ENCODE assay signal across 8 mouse cellular contexts in genomic region chr11:70230239-70230727, GRCm38 (mm10). TPM values are rescaled to one million over a fixed set of nuclear protein-coding genes. Genes with fewer than 3 reads are reported as not detected.
DNase-seq lines count a peak whose midpoint lies in the region; ATAC-seq and TF ChIP-seq lines count a peak whose summit lies in the region.

No protein-coding gene starts in this region.

- peak overlapping the region; percentile 54 for H3K4me2 ChIP-seq in embryonic facial prominence, embryonic 13.5 days
- peak overlapping the region; percentile 69 for H3K4me2 ChIP-seq in liver, embryonic 16.5 days (ENCODE audit: low read depth, low read length)
- H3K4me2 ChIP-seq in neural tube, embryonic 12.5 days (replicated peaks), result peak overlapping the region; percentile 54

- peak; percentile 92 for DNase-seq in CD4-positive, CD25-positive, alpha-beta regulatory T cell, adult 2 months (ENCODE audit: low read depth, low spot score)
- DNase-seq in adrenal gland, postnatal 25 days, result peak; percentile 83
- DNase-seq in heart, embryonic 10.5 days (ENCODE audit: low spot score), result peak; percentile 94
- DNase-seq in kidney, adult 9 months, result peak; percentile 81

- H3K36me3 ChIP-seq in embryonic facial prominence, embryonic 13.5 days, result peaks cover 7% of the 10 kb centered on the region
- peaks cover 9% of the 10 kb centered on the region for H3K36me3 ChIP-seq in heart, embryonic 10.5 days
- no peaks in the 10 kb centered on the region for H3K36me3 ChIP-seq in liver, embryonic 16.5 days (ENCODE audit: control insufficient read depth, insufficient read depth)
- peaks cover 9% of the 10 kb centered on the region for H3K36me3 ChIP-seq in neural tube, embryonic 12.5 days
- H3K36me3 ChIP-seq in testis, adult 2 months (ENCODE audit: control insufficient read depth, insufficient read depth, low read length), result no peaks in the 10 kb centered on the region

- H3K27me3 ChIP-seq in embryonic facial prominence, embryonic 13.5 days, result peaks cover 58% of the 10 kb centered on the region
- H3K27me3 ChIP-seq in heart, embryonic 10.5 days (ENCODE audit: insufficient read depth, poor library complexity, severe bottlenecking), result peaks cover 51% of the 10 kb centered on the region
- H3K27me3 ChIP-seq in liver, embryonic 16.5 days (ENCODE audit: control insufficient read depth, insufficient read depth, low read depth, low read length), result peaks cover 34% of the 10 kb centered on the region
- H3K27me3 ChIP-seq in neural tube, embryonic 12.5 days (replicated peaks), result peaks cover 51% of the 10 kb centered on the region
- no peaks in the 10 kb centered on the region; the same call in 1 of the 2 replicates for H3K27me3 ChIP-seq in testis, adult 2 months (ENCODE audit: control insufficient read depth, insufficient read depth, low read length)

- peak overlapping the region; percentile 45; the same call in 1 of the 2 replicates for H3K27ac ChIP-seq in embryonic facial prominence, embryonic 13.5 days
- H3K27ac ChIP-seq in heart, embryonic 10.5 days, result peak overlapping the region; percentile 83
- no peak overlapping the region for H3K27ac ChIP-seq in liver, embryonic 16.5 days (ENCODE audit: low read length)
- H3K27ac ChIP-seq in neural tube, embryonic 12.5 days, result no peak overlapping the region
- no peak overlapping the region for H3K27ac ChIP-seq in testis, adult 2 months (ENCODE audit: control insufficient read depth, insufficient read depth, low read depth, low read length)

- H3K9me3 ChIP-seq in embryonic facial prominence, embryonic 13.5 days, result no peaks in the 10 kb centered on the region
- no peaks in the 10 kb centered on the region for H3K9me3 ChIP-seq in heart, embryonic 10.5 days
- H3K9me3 ChIP-seq in liver, embryonic 16.5 days (replicated peaks; ENCODE audit: control insufficient read depth, low read length), result no peaks in the 10 kb centered on the region
- H3K9me3 ChIP-seq in neural tube, embryonic 12.5 days, result no peaks in the 10 kb centered on the region

- WGBS in embryonic facial prominence, embryonic 13.5 days, result under 1% methylated on average over 32 of the region's 32 CpGs
- 2% methylated on average over 32 of the region's 32 CpGs for WGBS in heart, embryonic 10.5 days
- under 1% methylated on average over 32 of the region's 32 CpGs for WGBS in liver, embryonic 16.5 days (ENCODE audit: insufficient replicate concordance)
- 1% methylated on average over 32 of the region's 32 CpGs for WGBS in neural tube, embryonic 12.5 days

- H3K4me3 ChIP-seq in embryonic facial prominence, embryonic 13.5 days, result peak overlapping the region; percentile 37
- peak overlapping the region; percentile 56 for H3K4me3 ChIP-seq in heart, embryonic 10.5 days
- H3K4me3 ChIP-seq in liver, embryonic 16.5 days (ENCODE audit: low read depth, low read length), result peak overlapping the region; percentile 42
- H3K4me3 ChIP-seq in neural tube, embryonic 12.5 days, result no peak overlapping the region; the same call in 1 of the 2 replicates
- H3K4me3 ChIP-seq in testis, adult 2 months (ENCODE audit: control insufficient read depth, low read depth, low read length), result peak overlapping the region; percentile 84

- ATAC-seq in embryonic facial prominence, embryonic 13.5 days (ENCODE audit: insufficient number of reproducible peaks, insufficient read depth, low FRiP score, low TSS enrichment, low read depth), result no peak
- ATAC-seq in liver, embryonic 16.5 days (ENCODE audit: low read depth), result peak; percentile 59
- ATAC-seq in neural tube, embryonic 12.5 days (ENCODE audit: low FRiP score, low read depth), result 0 out of 2 replicates have a peak, but pooled peaks have one; percentile 35

- peaks cover 57% of the 10 kb centered on the region for H3K4me1 ChIP-seq in embryonic facial prominence, embryonic 13.5 days
- H3K4me1 ChIP-seq in heart, embryonic 10.5 days, result peaks cover 78% of the 10 kb centered on the region
- H3K4me1 ChIP-seq in liver, embryonic 16.5 days (ENCODE audit: control insufficient read depth, low read depth, low read length), result peaks cover 54% of the 10 kb centered on the region
- peaks cover 37% of the 10 kb centered on the region for H3K4me1 ChIP-seq in neural tube, embryonic 12.5 days
- H3K4me1 ChIP-seq in testis, adult 2 months (ENCODE audit: control insufficient read depth, insufficient read depth, low read length), result peaks cover 45% of the 10 kb centered on the region

- TF ChIP-seq CTCF in testis, adult 2 months (IDR thresholded peaks at IDR 0.05; ENCODE audit: control insufficient read depth, insufficient read depth, insufficient replicate concordance, low read depth, low read length), result peak; percentile 96

- TF ChIP-seq POLR2A in testis, adult 2 months (IDR thresholded peaks at IDR 0.05; ENCODE audit: control insufficient read depth, low read depth, low read length), result no peak

- H3K9ac ChIP-seq in embryonic facial prominence, embryonic 13.5 days, result peak overlapping the region; percentile 40; the same call in 1 of the 2 replicates
- peak overlapping the region; percentile 35; the same call in 1 of the 2 replicates for H3K9ac ChIP-seq in liver, embryonic 16.5 days (ENCODE audit: low read depth, low read length)
- no peak overlapping the region for H3K9ac ChIP-seq in neural tube, embryonic 12.5 days

RNA-seq across cellular contexts. Expression of gene Bcl6b, which starts 0.7 kb away (rescaled TPM):
- total RNA-seq in adrenal gland, postnatal 25 days (2021), result 12.2 and 20.5 TPM in 2 replicates
- polyA plus RNA-seq in embryonic facial prominence, embryonic 13.5 days (2015; fragmentation: Nextera tagmentation; extraction: Ambion mirVana), result 11.1 and 11.3 TPM in 2 replicates
- polyA plus RNA-seq in heart, embryonic 10.5 days (2016; fragmentation: Nextera tagmentation; extraction: Ambion mirVana), result 10.7 and 15.0 TPM in 2 replicates
- 2.1 and 2.3 TPM in 2 replicates for polyA plus RNA-seq in liver, embryonic 16.5 days (2015; fragmentation: Nextera tagmentation; extraction: Ambion mirVana)
- polyA plus RNA-seq in neural tube, embryonic 12.5 days (2016; fragmentation: Nextera tagmentation; extraction: Ambion mirVana), result 6.9 TPM in 2 replicates
- polyA plus RNA-seq in testis, adult 2 months (2012; rRNA removed), result 1.9 and 2.3 TPM in 2 replicates

RNA-seq across cellular contexts. Expression of gene 0610010K14Rik, which starts 7.4 kb away (rescaled TPM):
- 45.8 and 59.1 TPM in 2 replicates for total RNA-seq in adrenal gland, postnatal 25 days (2021)
- 188 and 200 TPM in 2 replicates for polyA plus RNA-seq in embryonic facial prominence, embryonic 13.5 days (2015; fragmentation: Nextera tagmentation; extraction: Ambion mirVana)
- polyA plus RNA-seq in heart, embryonic 10.5 days (2016; fragmentation: Nextera tagmentation; extraction: Ambion mirVana), result 142 and 153 TPM in 2 replicates
- polyA plus RNA-seq in liver, embryonic 16.5 days (2015; fragmentation: Nextera tagmentation; extraction: Ambion mirVana), result 53.9 and 54.5 TPM in 2 replicates
- polyA plus RNA-seq in neural tube, embryonic 12.5 days (2016; fragmentation: Nextera tagmentation; extraction: Ambion mirVana), result 169 and 183 TPM in 2 replicates
- polyA plus RNA-seq in testis, adult 2 months (2012; rRNA removed), result 26.6 and 27.7 TPM in 2 replicates

RNA-seq across cellular contexts. Expression of gene Gm21988, which starts 9.3 kb away (rescaled TPM):
- 7.1 and 7.2 TPM in 2 replicates for total RNA-seq in adrenal gland, postnatal 25 days (2021)
- 11.7 and 13.9 TPM in 2 replicates for polyA plus RNA-seq in embryonic facial prominence, embryonic 13.5 days (2015; fragmentation: Nextera tagmentation; extraction: Ambion mirVana)
- polyA plus RNA-seq in heart, embryonic 10.5 days (2016; fragmentation: Nextera tagmentation; extraction: Ambion mirVana), result 6.5 and 8.7 TPM in 2 replicates
- 3.4 and 4.3 TPM in 2 replicates for polyA plus RNA-seq in liver, embryonic 16.5 days (2015; fragmentation: Nextera tagmentation; extraction: Ambion mirVana)
- polyA plus RNA-seq in neural tube, embryonic 12.5 days (2016; fragmentation: Nextera tagmentation; extraction: Ambion mirVana), result 14.4 and 15.2 TPM in 2 replicates
- polyA plus RNA-seq in testis, adult 2 months (2012; rRNA removed), result 3.4 and 3.7 TPM in 2 replicates

RNA-seq across cellular contexts. Expression of gene Rnasek, which starts 9.4 kb away (rescaled TPM):
- 271 and 305 TPM in 2 replicates for total RNA-seq in adrenal gland, postnatal 25 days (2021)
- polyA plus RNA-seq in embryonic facial prominence, embryonic 13.5 days (2015; fragmentation: Nextera tagmentation; extraction: Ambion mirVana), result 168 and 170 TPM in 2 replicates
- polyA plus RNA-seq in heart, embryonic 10.5 days (2016; fragmentation: Nextera tagmentation; extraction: Ambion mirVana), result 126 and 165 TPM in 2 replicates
- 146 and 159 TPM in 2 replicates for polyA plus RNA-seq in liver, embryonic 16.5 days (2015; fragmentation: Nextera tagmentation; extraction: Ambion mirVana)
- 231 and 245 TPM in 2 replicates for polyA plus RNA-seq in neural tube, embryonic 12.5 days (2016; fragmentation: Nextera tagmentation; extraction: Ambion mirVana)
- 112 and 119 TPM in 2 replicates for polyA plus RNA-seq in testis, adult 2 months (2012; rRNA removed)

RNA-seq across cellular contexts. Expression of gene Slc16a13, which starts 9.4 kb away (rescaled TPM):
- total RNA-seq in adrenal gland, postnatal 25 days (2021), result 3.7 and 4.9 TPM in 2 replicates
- 9.8 and 13.0 TPM in 2 replicates for polyA plus RNA-seq in embryonic facial prominence, embryonic 13.5 days (2015; fragmentation: Nextera tagmentation; extraction: Ambion mirVana)
- 10.0 and 10.4 TPM in 2 replicates for polyA plus RNA-seq in heart, embryonic 10.5 days (2016; fragmentation: Nextera tagmentation; extraction: Ambion mirVana)
- 2.6 and 4.3 TPM in 2 replicates for polyA plus RNA-seq in liver, embryonic 16.5 days (2015; fragmentation: Nextera tagmentation; extraction: Ambion mirVana)
- polyA plus RNA-seq in neural tube, embryonic 12.5 days (2016; fragmentation: Nextera tagmentation; extraction: Ambion mirVana), result 13.6 and 16.3 TPM in 2 replicates
- polyA plus RNA-seq in testis, adult 2 months (2012; rRNA removed), result 2.2 and 3.3 TPM in 2 replicates

Comparison
In these comparisons a context has a peak if more than half of its experiments do, and no peak if none do; other contexts are left out.
1. H3K27ac ChIP-seq: peak in embryonic facial prominence, embryonic 13.5 days (single experiment) and heart, embryonic 10.5 days (single experiment); none in liver, embryonic 16.5 days (single experiment), neural tube, embryonic 12.5 days (single experiment) and testis, adult 2 months (single experiment).
2. Peak in every context shown above with its lines, with median percentiles within 50 percentile points of each other: DNase-seq and H3K4me2 ChIP-seq.